Mouse (Mus musculus): ENCODE results near the gene Ina. TPM values are rescaled to one million over a fixed set of nuclear protein-coding genes. Genes with fewer than 3 reads are reported as not detected.
"Not testable (repeated sequence)": the region's sequence is repeated elsewhere in the genome, so short reads cannot be mapped to it uniquely, and the experiment has no call there.

Ina gene
- polyA plus RNA-seq, 1 experiment from 2014 or later, result 8.4 TPM

GRCm38 (mm10) chr19:46988231-46989087 lies 26.0 kb upstream of the Ina start:
- H3K27ac ChIP-seq, result no peak overlapping the region
- no peak overlapping the region for H3K4me3 ChIP-seq
- H3K36me3 ChIP-seq, result no peaks in the 10 kb centered on the region
- no peak for ATAC-seq (ENCODE audit: insufficient number of reproducible peaks, insufficient read depth, low FRiP score, low TSS enrichment, low read depth)
- 59% methylated on average over 16 of the region's 16 CpGs for WGBS
- H3K27me3 ChIP-seq, result no peaks in the 10 kb centered on the region
- no peak overlapping the region for H3K4me2 ChIP-seq
- 0 out of 2 replicates have a peak overlapping the region, but pooled peaks have one; percentile 7 for H3K9ac ChIP-seq
- no peaks in the 10 kb centered on the region for H3K9me3 ChIP-seq
- H3K4me1 ChIP-seq, result peaks cover 12% of the 10 kb centered on the region

GRCm38 (mm10) chr19:46989479-46990152 lies 24.9 kb upstream of the Ina start:
- no peak overlapping the region for H3K4me3 ChIP-seq
- no peak overlapping the region for H3K9ac ChIP-seq
- H3K4me1 ChIP-seq, result peaks cover 7% of the 10 kb centered on the region; the same call in 1 of the 2 replicates
- 68% methylated on average over 20 of the region's 20 CpGs for WGBS
- no peak overlapping the region for H3K4me2 ChIP-seq
- H3K36me3 ChIP-seq, result no peaks in the 10 kb centered on the region
- no peak overlapping the region for H3K27ac ChIP-seq
- H3K9me3 ChIP-seq, result no peaks in the 10 kb centered on the region
- no peak for ATAC-seq (ENCODE audit: insufficient number of reproducible peaks, insufficient read depth, low FRiP score, low TSS enrichment, low read depth)
- no peaks in the 10 kb centered on the region for H3K27me3 ChIP-seq

- H3K9ac ChIP-seq, result no peak overlapping the region
- H3K4me3 ChIP-seq, result no peak overlapping the region
- peaks cover 7% of the 10 kb centered on the region; the same call in 1 of the 2 replicates for H3K4me1 ChIP-seq
- no peak for ATAC-seq (ENCODE audit: insufficient number of reproducible peaks, insufficient read depth, low FRiP score, low TSS enrichment, low read depth)
- H3K36me3 ChIP-seq, result no peaks in the 10 kb centered on the region
- H3K27me3 ChIP-seq, result no peaks in the 10 kb centered on the region
- no peak overlapping the region for H3K27ac ChIP-seq
- no peaks in the 10 kb centered on the region for H3K9me3 ChIP-seq
- H3K4me2 ChIP-seq, result no peak overlapping the region
- 88% methylated on average over 3 of the region's 3 CpGs for WGBS
These were observed 24.4 kb upstream of the Ina start for GRCm38 (mm10) chr19:46990153-46990518.

GRCm38 (mm10) chr19:46990625-46991024 lies 23.9 kb upstream of the Ina start:
- not testable (repeated sequence) for H3K27me3 ChIP-seq; H3K27ac ChIP-seq; H3K36me3 ChIP-seq; H3K4me1 ChIP-seq; H3K9me3 ChIP-seq; H3K9ac ChIP-seq; H3K4me3 ChIP-seq; ATAC-seq (ENCODE audit: insufficient number of reproducible peaks, insufficient read depth, low FRiP score, low TSS enrichment, low read depth); H3K4me2 ChIP-seq
- 75% methylated on average over 8 of the region's 8 CpGs for WGBS

GRCm38 (mm10) chr19:46991145-46991544 lies 23.4 kb upstream of the Ina start:
- no peak overlapping the region for H3K4me2 ChIP-seq

GRCm38 (mm10) chr19:46992329-46992728 lies 22.2 kb upstream of the Ina start:
- not testable (repeated sequence) for ATAC-seq (ENCODE audit: insufficient number of reproducible peaks, insufficient read depth, low FRiP score, low TSS enrichment, low read depth); H3K27ac ChIP-seq; H3K9me3 ChIP-seq; H3K4me1 ChIP-seq; H3K4me2 ChIP-seq; H3K27me3 ChIP-seq; H3K4me3 ChIP-seq; H3K36me3 ChIP-seq; H3K9ac ChIP-seq
- WGBS, result 72% methylated on average over 4 of the region's 4 CpGs

More at GRCm38 (mm10) chr19:46991145-46991544, 23.4 kb upstream of the Ina start:
- no peaks in the 10 kb centered on the region for H3K9me3 ChIP-seq
- no peak overlapping the region for H3K27ac ChIP-seq
- no peaks in the 10 kb centered on the region for H3K27me3 ChIP-seq
- peaks cover 7% of the 10 kb centered on the region; the same call in 1 of the 2 replicates for H3K4me1 ChIP-seq
- ATAC-seq (ENCODE audit: insufficient number of reproducible peaks, insufficient read depth, low FRiP score, low TSS enrichment, low read depth), result no peak
- no peak overlapping the region for H3K4me3 ChIP-seq
- WGBS, result 12% methylated on average over 5 of the region's 5 CpGs
- no peak overlapping the region for H3K9ac ChIP-seq
- H3K36me3 ChIP-seq, result no peaks in the 10 kb centered on the region

GRCm38 (mm10) chr19:46996095-46996494 lies 18.4 kb upstream of the Ina start:
- Histone ChIP-seq H3K36me3 (no peaks in the 10 kb centered on the region), H3K9me3 (no peaks in the 10 kb centered on the region), H3K4me2 (no peak overlapping the region), H3K9ac (no peak overlapping the region), H3K4me3 (no peak overlapping the region), H3K4me1 (no peaks in the 10 kb centered on the region), H3K27me3 (no peaks in the 10 kb centered on the region), H3K27ac (no peak overlapping the region)
- 80% methylated on average over 9 of the region's 9 CpGs for whole genome bisulfite sequencing
- ATAC-seq (ENCODE audit: insufficient number of reproducible peaks, insufficient read depth, low FRiP score, low TSS enrichment, low read depth), result no peak

GRCm38 (mm10) chr19:46998168-46998870 lies 16.2 kb upstream of the Ina start:
- ATAC-seq (ENCODE audit: insufficient number of reproducible peaks, insufficient read depth, low FRiP score, low TSS enrichment, low read depth), result no peak
- Histone ChIP-seq H3K9ac (no peak overlapping the region), H3K9me3 (no peaks in the 10 kb centered on the region), H3K4me1 (no peaks in the 10 kb centered on the region), H3K4me3 (no peak overlapping the region), H3K4me2 (no peak overlapping the region), H3K27me3 (no peaks in the 10 kb centered on the region), H3K27ac (no peak overlapping the region), H3K36me3 (no peaks in the 10 kb centered on the region)
- WGBS, result 61% methylated on average over 8 of the region's 8 CpGs

- no peaks in the 10 kb centered on the region for H3K4me1 ChIP-seq
- 83% methylated on average over 4 of the region's 4 CpGs for WGBS
- H3K27me3 ChIP-seq, result no peaks in the 10 kb centered on the region
- no peak overlapping the region for H3K9ac ChIP-seq
- no peak overlapping the region for H3K4me2 ChIP-seq
- H3K4me3 ChIP-seq, result no peak overlapping the region
- ATAC-seq (ENCODE audit: insufficient number of reproducible peaks, insufficient read depth, low FRiP score, low TSS enrichment, low read depth), result no peak
- no peak overlapping the region for H3K27ac ChIP-seq
- H3K9me3 ChIP-seq, result no peaks in the 10 kb centered on the region
- no peaks in the 10 kb centered on the region for H3K36me3 ChIP-seq
These were observed 15.5 kb upstream of the Ina start for GRCm38 (mm10) chr19:46998953-46999352.

GRCm38 (mm10) chr19:46999753-47000152 lies 14.7 kb upstream of the Ina start:
- 88% methylated on average over 6 of the region's 6 CpGs for WGBS
- H3K4me2 ChIP-seq, result no peak overlapping the region
- H3K9me3 ChIP-seq, result no peaks in the 10 kb centered on the region

GRCm38 (mm10) chr19:47000357-47000756 lies 14.1 kb upstream of the Ina start:
- not testable (repeated sequence) for H3K27ac ChIP-seq; H3K4me3 ChIP-seq; ATAC-seq (ENCODE audit: insufficient number of reproducible peaks, insufficient read depth, low FRiP score, low TSS enrichment, low read depth); H3K4me1 ChIP-seq; H3K4me2 ChIP-seq; H3K27me3 ChIP-seq; H3K9me3 ChIP-seq; H3K9ac ChIP-seq; H3K36me3 ChIP-seq
- WGBS, result 83% methylated on average over 2 of the region's 3 CpGs

More at GRCm38 (mm10) chr19:46999753-47000152, 14.7 kb upstream of the Ina start:
- no peak overlapping the region for H3K27ac ChIP-seq
- ATAC-seq (ENCODE audit: insufficient number of reproducible peaks, insufficient read depth, low FRiP score, low TSS enrichment, low read depth), result no peak
- H3K4me3 ChIP-seq, result no peak overlapping the region
- H3K4me1 ChIP-seq, result no peaks in the 10 kb centered on the region
- H3K36me3 ChIP-seq, result no peaks in the 10 kb centered on the region
- H3K9ac ChIP-seq, result no peak overlapping the region
- no peaks in the 10 kb centered on the region for H3K27me3 ChIP-seq

All from embryonic facial prominence, embryonic 13.5 days (tissue).